Mouse (Mus musculus) neural tube, embryonic 15.5 days (tissue): ENCODE results near the gene Stx16. TPM values are rescaled to one million over a fixed set of nuclear protein-coding genes. Genes with fewer than 3 reads are reported as not detected.

ENCODE experiments used
- ATAC-seq: fragments of 200-750 bp; cut with Nextera tagmentation; 2 replicates; pipeline ENCODE4 v1.8.0; 2017; ENCODE audit warnings: mild to moderate bottlenecking, moderate TSS enrichment, moderate library complexity; ENCODE audit not compliant: low FRiP score
- H3K27ac ChIP-seq: fragments of 300-500 bp; sonication (generic); replicated peaks from 2 replicates; pipeline ENCODE4 v1.5.1; 2015; ENCODE audit warnings: mild to moderate bottlenecking, inconsistent platforms
- H3K27me3 ChIP-seq: fragments of 300-500 bp; sonication (generic); replicated peaks from 2 replicates; pipeline ENCODE4 v1.6.1; 2015; ENCODE audit warnings: inconsistent platforms
- H3K36me3 ChIP-seq: fragments of 300-500 bp; sonication (generic); 2 replicates; pipeline ENCODE4 v1.6.1; 2015; ENCODE audit warnings: inconsistent platforms
- H3K4me1 ChIP-seq: fragments of 300-500 bp; sonication (generic); 2 replicates; pipeline ENCODE4 v1.6.1; 2015; ENCODE audit warnings: inconsistent platforms
- H3K4me2 ChIP-seq: fragments of 300-500 bp; sonication (generic); 2 replicates; pipeline ENCODE4 v1.6.1; 2015; ENCODE audit warnings: inconsistent platforms, mild to moderate bottlenecking, moderate library complexity
- H3K4me3 ChIP-seq: fragments of 300-500 bp; sonication (generic); replicated peaks from 2 replicates; pipeline ENCODE4 v1.5.1; 2015; ENCODE audit warnings: mild to moderate bottlenecking, inconsistent platforms
- H3K9ac ChIP-seq: fragments of 300-500 bp; sonication (generic); replicated peaks from 2 replicates; pipeline ENCODE4 v1.6.1; 2015; ENCODE audit warnings: mild to moderate bottlenecking, inconsistent platforms
- H3K9me3 ChIP-seq: fragments of 300-500 bp; sonication (generic); replicated peaks from 2 replicates; pipeline ENCODE4 v1.6.1; 2016; ENCODE audit warnings: inconsistent platforms
- WGBS: fragments of 180-500 bp; shearing (Covaris S2); methylation state at CpG from one replicate; pipeline ENCODE4 v1.1.7; 2015; ENCODE audit warnings: mixed read lengths; 5-methylcytosine and 5-hydroxymethylcytosine counted together
- polyA plus RNA-seq: library from polyadenylated mRNA; unstranded; fragments of >200 nt; fragmentation: Nextera tagmentation; extraction: Ambion mirVana; gene quantifications from 2 replicates; pipeline ENCODE4 v1.2.1, GENCODE M21; 2015

The Stx16 gene
- polyA plus RNA-seq, 1 experiment from 2014 or later: 10.4 TPM

GRCm38 (mm10) chr2:174114148-174114864, 38.2 kb downstream of the Stx16 start:
- peaks cover 13% of the 10 kb centered on the region; the same call in 1 of the 2 replicates for H3K4me1 ChIP-seq
- no peak overlapping the region for H3K4me3 ChIP-seq
- 88% methylated on average over 12 of the region's 12 CpGs for WGBS
- H3K27me3 ChIP-seq: no peaks in the 10 kb centered on the region
- H3K9me3 ChIP-seq: no peaks in the 10 kb centered on the region
- no peak overlapping the region for H3K9ac ChIP-seq
- peaks cover under 1% of the 10 kb centered on the region; the same call in 1 of the 2 replicates for H3K36me3 ChIP-seq
- ATAC-seq: no peak
- H3K27ac ChIP-seq: no peak overlapping the region
- no peak overlapping the region for H3K4me2 ChIP-seq

GRCm38 (mm10) chr2:174116929-174117328, 40.8 kb downstream of the Stx16 start:
- no peak overlapping the region for H3K9ac ChIP-seq
- WGBS: 45% methylated on average over 16 of the region's 16 CpGs
- no peaks in the 10 kb centered on the region for H3K27me3 ChIP-seq
- ATAC-seq: peak; percentile 12; the same call in 1 of the 2 replicates
- H3K4me2 ChIP-seq: no peak overlapping the region
- H3K4me1 ChIP-seq: no peaks in the 10 kb centered on the region
- H3K9me3 ChIP-seq: no peaks in the 10 kb centered on the region
- no peak overlapping the region for H3K4me3 ChIP-seq
- no peak overlapping the region for H3K27ac ChIP-seq
- peaks cover 12% of the 10 kb centered on the region; the same call in 1 of the 2 replicates for H3K36me3 ChIP-seq

- 36% methylated on average over 11 of the region's 11 CpGs for WGBS
- H3K9ac ChIP-seq: no peak overlapping the region
These were observed 42.0 kb downstream of the Stx16 start for GRCm38 (mm10) chr2:174118141-174118540.

GRCm38 (mm10) chr2:174119259-174119658, 43.2 kb downstream of the Stx16 start:
- WGBS: 92% methylated on average over 11 of the region's 11 CpGs
- Histone ChIP-seq H3K9me3 (no peaks in the 10 kb centered on the region), H3K36me3 (peaks cover 15% of the 10 kb centered on the region; the same call in 1 of the 2 replicates), H3K9ac (no peak overlapping the region), H3K4me1 (no peaks in the 10 kb centered on the region), H3K4me3 (no peak overlapping the region), H3K4me2 (no peak overlapping the region), H3K27me3 (no peaks in the 10 kb centered on the region), H3K27ac (no peak overlapping the region)
- ATAC-seq: no peak

More at GRCm38 (mm10) chr2:174118141-174118540, 42.0 kb downstream of the Stx16 start:
- no peak overlapping the region for H3K27ac ChIP-seq
- ATAC-seq: peak; percentile 69; the same call in 1 of the 2 replicates
- peaks cover 15% of the 10 kb centered on the region; the same call in 1 of the 2 replicates for H3K36me3 ChIP-seq
- H3K4me2 ChIP-seq: no peak overlapping the region
- no peaks in the 10 kb centered on the region for H3K27me3 ChIP-seq
- no peaks in the 10 kb centered on the region for H3K9me3 ChIP-seq
- H3K4me3 ChIP-seq: no peak overlapping the region
- H3K4me1 ChIP-seq: no peaks in the 10 kb centered on the region

GRCm38 (mm10) chr2:174120631-174121030, 44.5 kb downstream of the Stx16 start:
- Histone ChIP-seq H3K27me3 (no peaks in the 10 kb centered on the region), H3K4me3 (no peak overlapping the region), H3K9me3 (no peaks in the 10 kb centered on the region), H3K27ac (no peak overlapping the region), H3K36me3 (peaks cover 15% of the 10 kb centered on the region; the same call in 1 of the 2 replicates), H3K9ac (no peak overlapping the region), H3K4me2 (no peak overlapping the region), H3K4me1 (no peaks in the 10 kb centered on the region)
- no peak for ATAC-seq
- 92% methylated on average over 19 of the region's 19 CpGs for WGBS

GRCm38 (mm10) chr2:174121411-174121947, 45.4 kb downstream of the Stx16 start:
- 86% methylated on average over 12 of the region's 12 CpGs for WGBS
- H3K4me3 ChIP-seq: no peak overlapping the region
- ATAC-seq: no peak
- no peaks in the 10 kb centered on the region for H3K27me3 ChIP-seq
- H3K4me1 ChIP-seq: peaks cover 3% of the 10 kb centered on the region
- no peak overlapping the region for H3K9ac ChIP-seq
- H3K4me2 ChIP-seq: no peak overlapping the region
- H3K9me3 ChIP-seq: no peaks in the 10 kb centered on the region
- peaks cover 15% of the 10 kb centered on the region; the same call in 1 of the 2 replicates for H3K36me3 ChIP-seq
- H3K27ac ChIP-seq: no peak overlapping the region

GRCm38 (mm10) chr2:174122331-174122730, 46.2 kb downstream of the Stx16 start:
- no peak overlapping the region for H3K4me2 ChIP-seq
- peaks cover 15% of the 10 kb centered on the region; the same call in 1 of the 2 replicates for H3K36me3 ChIP-seq
- no peak overlapping the region for H3K27ac ChIP-seq
- ATAC-seq: no peak
- 90% methylated on average over 2 of the region's 2 CpGs for WGBS
- H3K27me3 ChIP-seq: no peaks in the 10 kb centered on the region
- H3K9me3 ChIP-seq: no peaks in the 10 kb centered on the region
- peaks cover 12% of the 10 kb centered on the region for H3K4me1 ChIP-seq
- no peak overlapping the region for H3K9ac ChIP-seq
- no peak overlapping the region for H3K4me3 ChIP-seq

GRCm38 (mm10) chr2:174123731-174124130, 47.6 kb downstream of the Stx16 start:
- no peak for ATAC-seq
- peaks cover 14% of the 10 kb centered on the region for H3K4me1 ChIP-seq

GRCm38 (mm10) chr2:174126522-174127375, 50.6 kb downstream of the Stx16 start:
- Histone ChIP-seq H3K27ac (peak overlapping the region; percentile 7; the same call in 1 of the 2 replicates), H3K4me1 (peaks cover 14% of the 10 kb centered on the region), H3K9me3 (no peaks in the 10 kb centered on the region), H3K36me3 (0 out of 2 replicates have a peak, but pooled peaks cover 2% of the 10 kb centered on the region), H3K9ac (no peak overlapping the region), H3K4me3 (no peak overlapping the region), H3K4me2 (peak overlapping the region; percentile 44), H3K27me3 (no peaks in the 10 kb centered on the region)
- WGBS: 10% methylated on average over 19 of the region's 21 CpGs
- ATAC-seq: peak; percentile 67

More at GRCm38 (mm10) chr2:174123731-174124130, 47.6 kb downstream of the Stx16 start:
- H3K4me3 ChIP-seq: no peak overlapping the region
- WGBS: 89% methylated on average over 3 of the region's 3 CpGs
- no peaks in the 10 kb centered on the region for H3K9me3 ChIP-seq
- no peak overlapping the region for H3K9ac ChIP-seq
- H3K4me2 ChIP-seq: no peak overlapping the region
- no peaks in the 10 kb centered on the region for H3K27me3 ChIP-seq
- no peak overlapping the region for H3K27ac ChIP-seq
- H3K36me3 ChIP-seq: peaks cover 15% of the 10 kb centered on the region; the same call in 1 of the 2 replicates

- no peak overlapping the region for H3K27ac ChIP-seq
- WGBS: 27% methylated on average over 6 of the region's 6 CpGs
- 0 out of 2 replicates have a peak, but pooled peaks cover 2% of the 10 kb centered on the region for H3K36me3 ChIP-seq
- no peak; the same call in 1 of the 2 replicates for ATAC-seq
- no peaks in the 10 kb centered on the region for H3K27me3 ChIP-seq
- H3K4me3 ChIP-seq: no peak overlapping the region
- peaks cover 14% of the 10 kb centered on the region for H3K4me1 ChIP-seq
- no peak overlapping the region for H3K9ac ChIP-seq
- H3K4me2 ChIP-seq: peak overlapping the region; percentile 44
- no peaks in the 10 kb centered on the region for H3K9me3 ChIP-seq
These were observed 51.2 kb downstream of the Stx16 start for GRCm38 (mm10) chr2:174127376-174127713.

- Histone ChIP-seq H3K4me3 (no peak overlapping the region), H3K36me3 (no peaks in the 10 kb centered on the region), H3K4me2 (no peak overlapping the region), H3K9me3 (no peaks in the 10 kb centered on the region), H3K4me1 (peaks cover 14% of the 10 kb centered on the region), H3K9ac (no peak overlapping the region), H3K27me3 (no peaks in the 10 kb centered on the region), H3K27ac (no peak overlapping the region)
- ATAC-seq: no peak
- 83% methylated on average over 6 of the region's 6 CpGs for WGBS
These were observed 52.8 kb downstream of the Stx16 start for GRCm38 (mm10) chr2:174128926-174129325.
